Mouse (Mus musculus): ENCODE data around the gene Srcin1. TPM values are rescaled to one million over a fixed set of nuclear protein-coding genes. Genes with fewer than 3 reads are reported as not detected.
A peak's percentile ranks its signal among the peaks of the same experiment; 100 is the strongest.

Gene Srcin1
- polyA plus RNA-seq, 1 experiment from 2014 or later, result 1.0 TPM

DNA sequence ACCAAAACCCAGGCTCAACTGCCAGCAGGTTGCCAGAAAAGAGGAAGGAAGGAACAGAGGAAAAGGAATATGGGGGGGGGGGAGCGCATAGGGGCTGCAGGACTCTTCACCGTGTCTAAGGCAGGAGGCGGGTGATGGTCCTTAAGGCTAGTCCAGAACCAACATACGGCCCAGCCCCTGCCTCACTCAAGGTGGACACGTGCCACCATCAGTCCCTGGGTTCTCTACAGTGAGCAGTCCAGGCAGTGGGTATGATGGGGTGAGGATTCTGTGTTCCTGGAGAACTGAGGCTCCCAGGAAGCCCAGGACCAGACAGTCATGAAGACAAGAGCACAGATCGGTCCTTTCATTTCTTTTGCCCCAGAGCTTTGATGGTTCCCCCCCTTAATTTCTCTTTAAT, 45.9 kb downstream of the Srcin1 start:
- H3K36me3 ChIP-seq (ENCODE audit: insufficient read depth, low read length), result no peaks in the 10 kb centered on the region
- peaks cover 26% of the 10 kb centered on the region for H3K4me1 ChIP-seq (ENCODE audit: insufficient read depth, low read length)
- no peak overlapping the region for H3K9ac ChIP-seq (replicated peaks; ENCODE audit: low read length)
- peaks cover 35% of the 10 kb centered on the region for H3K27me3 ChIP-seq (ENCODE audit: insufficient read depth, low read length)
- no peak overlapping the region for H3K4me3 ChIP-seq (ENCODE audit: low read length)
- 86% methylated on average over 5 of the region's 6 CpGs for WGBS
- H3K9me3 ChIP-seq (ENCODE audit: low read length), result no peaks in the 10 kb centered on the region
- H3K4me2 ChIP-seq (replicated peaks; ENCODE audit: low read depth, low read length), result no peak overlapping the region
- H3K27ac ChIP-seq (ENCODE audit: low read length), result no peak overlapping the region
- no peak for ATAC-seq (ENCODE audit: low FRiP score, low TSS enrichment)

- no peak for ATAC-seq (ENCODE audit: low FRiP score, low TSS enrichment)
- peaks cover 30% of the 10 kb centered on the region for H3K4me1 ChIP-seq (ENCODE audit: insufficient read depth, low read length)
- no peak overlapping the region for H3K27ac ChIP-seq (ENCODE audit: low read length)
- no peaks in the 10 kb centered on the region for H3K9me3 ChIP-seq (ENCODE audit: low read length)
- no peak overlapping the region for H3K4me3 ChIP-seq (ENCODE audit: low read length)
- no peak overlapping the region for H3K9ac ChIP-seq (replicated peaks; ENCODE audit: low read length)
- H3K27me3 ChIP-seq (ENCODE audit: insufficient read depth, low read length), result peaks cover 18% of the 10 kb centered on the region
- no peaks in the 10 kb centered on the region for H3K36me3 ChIP-seq (ENCODE audit: insufficient read depth, low read length)
- 80% methylated on average over 18 of the region's 18 CpGs for WGBS
- no peak overlapping the region for H3K4me2 ChIP-seq (replicated peaks; ENCODE audit: low read depth, low read length)
These were observed 47.6 kb downstream of the Srcin1 start for GRCm38 (mm10) chr11:97528282-97528808.

DNA sequence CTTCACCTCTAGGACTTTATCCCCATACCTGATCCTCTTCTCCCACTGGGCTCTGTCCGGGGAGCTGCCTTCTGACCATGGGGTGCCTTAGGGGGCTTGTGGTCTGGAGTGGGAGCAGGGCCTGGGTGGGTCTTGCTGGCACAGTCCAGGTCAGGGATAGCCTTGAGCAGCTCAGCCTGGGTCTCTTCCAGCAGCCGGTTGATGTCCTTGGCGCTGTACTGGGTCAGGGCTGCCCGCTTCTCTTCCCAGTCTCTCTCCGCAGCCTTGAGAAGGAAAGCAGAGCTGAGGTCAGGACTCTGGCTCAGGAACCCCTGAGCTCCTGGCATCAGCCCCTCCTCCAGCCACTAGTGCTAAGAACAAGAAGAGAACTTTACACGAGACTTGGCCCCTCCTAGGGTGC, 50.7 kb downstream of the Srcin1 start:
- Histone ChIP-seq H3K36me3 (ENCODE audit: insufficient read depth, low read length) (no peaks in the 10 kb centered on the region), H3K4me3 (ENCODE audit: low read length) (no peak overlapping the region), H3K27ac (ENCODE audit: low read length) (no peak overlapping the region), H3K9me3 (ENCODE audit: low read length) (no peaks in the 10 kb centered on the region), H3K4me2 (replicated peaks; ENCODE audit: low read depth, low read length) (no peak overlapping the region), H3K4me1 (ENCODE audit: insufficient read depth, low read length) (peaks cover 24% of the 10 kb centered on the region), H3K27me3 (ENCODE audit: insufficient read depth, low read length) (no peaks in the 10 kb centered on the region), H3K9ac (replicated peaks; ENCODE audit: low read length) (no peak overlapping the region)
- ATAC-seq (ENCODE audit: low FRiP score, low TSS enrichment), result no peak
- WGBS, result 85% methylated on average over 6 of the region's 6 CpGs

DNA sequence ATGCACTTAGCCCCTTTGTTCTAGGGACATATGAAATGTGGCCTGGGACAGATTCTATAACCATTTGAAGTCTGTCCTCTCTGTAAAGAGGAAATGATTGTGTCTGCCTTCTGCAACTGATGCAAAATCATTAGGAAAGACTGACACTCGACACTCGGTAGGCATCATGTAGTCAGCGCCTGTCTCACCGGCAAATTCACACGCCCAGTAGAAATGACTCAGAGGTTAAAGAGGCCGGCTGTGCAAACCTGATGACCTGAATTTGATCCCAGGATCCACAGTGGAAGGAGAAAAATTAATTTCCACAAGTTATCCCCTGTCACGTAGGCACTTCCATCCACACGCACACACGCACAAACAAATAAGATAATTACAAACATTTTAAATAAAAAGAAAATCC, 51.7 kb downstream of the Srcin1 start:
- 24% methylated on average over 9 of the region's 9 CpGs for WGBS
- Histone ChIP-seq H3K36me3 (ENCODE audit: insufficient read depth, low read length) (no peaks in the 10 kb centered on the region), H3K4me2 (replicated peaks; ENCODE audit: low read depth, low read length) (no peak overlapping the region), H3K27me3 (ENCODE audit: insufficient read depth, low read length) (no peaks in the 10 kb centered on the region), H3K4me3 (ENCODE audit: low read length) (no peak overlapping the region), H3K4me1 (ENCODE audit: insufficient read depth, low read length) (peaks cover 24% of the 10 kb centered on the region), H3K9me3 (ENCODE audit: low read length) (no peaks in the 10 kb centered on the region), H3K27ac (ENCODE audit: low read length) (peak overlapping the region; percentile 41; the same call in 1 of the 2 replicates), H3K9ac (replicated peaks; ENCODE audit: low read length) (no peak overlapping the region)
- ATAC-seq (ENCODE audit: low FRiP score, low TSS enrichment), result no peak

DNA sequence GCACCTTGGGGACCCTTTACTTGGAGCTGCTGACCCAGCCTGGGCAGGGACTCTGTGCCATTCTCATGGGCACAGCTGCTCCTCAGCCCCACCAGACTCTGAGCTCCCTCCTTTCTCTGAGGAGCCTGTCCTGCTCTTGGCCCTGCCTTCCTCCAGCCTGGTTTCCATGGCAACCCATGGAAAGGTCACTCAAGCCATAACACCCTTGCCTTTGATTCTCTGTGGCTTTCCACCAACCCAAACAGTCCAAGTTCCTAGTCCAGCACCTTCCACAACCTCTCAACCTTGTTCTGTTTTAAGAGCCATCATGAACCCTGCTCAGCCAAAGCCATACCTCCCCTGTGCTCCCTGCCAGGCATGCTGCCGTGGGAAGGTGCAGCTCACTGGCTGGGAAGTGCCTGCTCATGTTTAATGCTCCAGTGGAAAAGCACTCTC, 52.1 kb downstream of the Srcin1 start:
- Histone ChIP-seq H3K27me3 (ENCODE audit: insufficient read depth, low read length) (no peaks in the 10 kb centered on the region), H3K9me3 (ENCODE audit: low read length) (no peaks in the 10 kb centered on the region), H3K36me3 (ENCODE audit: insufficient read depth, low read length) (no peaks in the 10 kb centered on the region), H3K4me3 (ENCODE audit: low read length) (no peak overlapping the region), H3K4me1 (ENCODE audit: insufficient read depth, low read length) (peaks cover 24% of the 10 kb centered on the region), H3K27ac (ENCODE audit: low read length) (peak overlapping the region; percentile 41; the same call in 1 of the 2 replicates), H3K4me2 (replicated peaks; ENCODE audit: low read depth, low read length) (no peak overlapping the region), H3K9ac (replicated peaks; ENCODE audit: low read length) (no peak overlapping the region)
- WGBS, result 4% methylated on average over 1 of the region's 1 CpGs
- ATAC-seq (ENCODE audit: low FRiP score, low TSS enrichment), result peak; percentile 64

DNA sequence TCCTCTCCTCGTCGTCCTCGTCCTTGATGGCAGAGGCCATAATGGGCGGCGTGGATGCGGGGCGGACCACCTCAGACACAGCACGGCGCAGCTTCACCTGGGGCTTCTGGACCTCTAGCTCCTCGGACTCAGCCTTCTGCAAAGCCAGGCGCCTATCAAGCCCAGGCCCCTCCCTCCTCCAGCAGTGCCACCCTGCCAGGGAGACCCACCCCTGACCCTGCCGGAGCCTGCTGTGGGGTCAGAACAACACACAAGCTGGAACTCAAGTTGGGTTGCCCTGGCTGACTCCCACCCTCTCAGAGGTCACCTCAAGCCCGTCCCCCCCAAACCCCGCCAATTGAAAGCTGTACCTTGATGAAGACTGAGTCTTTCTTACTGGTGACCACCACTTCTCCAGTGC, 52.9 kb downstream of the Srcin1 start:
- Histone ChIP-seq H3K36me3 (ENCODE audit: insufficient read depth, low read length) (no peaks in the 10 kb centered on the region), H3K9ac (replicated peaks; ENCODE audit: low read length) (no peak overlapping the region), H3K27ac (ENCODE audit: low read length) (no peak overlapping the region), H3K27me3 (ENCODE audit: insufficient read depth, low read length) (no peaks in the 10 kb centered on the region), H3K4me1 (ENCODE audit: insufficient read depth, low read length) (peaks cover 24% of the 10 kb centered on the region), H3K4me3 (ENCODE audit: low read length) (no peak overlapping the region), H3K9me3 (ENCODE audit: low read length) (no peaks in the 10 kb centered on the region), H3K4me2 (replicated peaks; ENCODE audit: low read depth, low read length) (no peak overlapping the region)
- WGBS, result 72% methylated on average over 14 of the region's 14 CpGs
- ATAC-seq (ENCODE audit: low FRiP score, low TSS enrichment), result no peak

DNA sequence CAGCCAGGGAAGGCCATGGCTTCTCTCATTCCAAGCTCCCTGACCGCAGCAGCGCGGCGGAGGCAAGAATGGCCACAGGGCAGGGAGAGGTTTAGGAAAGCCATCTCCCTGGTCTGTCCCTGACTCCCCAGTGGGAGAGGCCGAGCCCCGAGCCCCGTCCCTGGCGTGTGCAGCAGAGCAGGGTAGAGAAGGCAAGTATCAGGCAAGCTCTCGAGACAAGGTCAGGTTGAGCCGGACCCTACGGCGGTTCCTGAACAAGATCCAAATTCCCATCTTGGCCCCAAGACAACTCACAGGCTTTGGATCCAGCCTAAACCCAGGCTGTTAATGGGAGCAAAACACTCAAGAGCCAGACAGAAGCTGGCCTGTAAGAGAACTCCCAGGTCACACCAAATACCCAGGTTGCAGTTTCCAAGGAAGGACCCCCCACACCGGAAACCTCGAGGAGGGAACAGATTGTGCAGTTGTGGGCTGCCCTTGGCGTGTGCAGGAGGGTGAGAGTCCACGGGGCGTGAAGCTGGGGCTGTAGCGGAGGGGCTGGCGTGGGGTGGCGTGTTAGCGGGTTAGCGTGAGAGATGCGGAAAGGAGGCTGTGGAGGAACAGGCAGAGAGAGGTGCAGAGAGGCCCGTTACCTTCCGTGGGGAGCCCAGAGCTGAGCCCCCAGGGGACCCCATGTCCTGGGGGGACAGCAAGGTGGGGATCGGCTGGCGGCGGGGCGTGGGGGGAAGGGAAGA, 54.1 kb downstream of the Srcin1 start:
- H3K4me3 ChIP-seq (ENCODE audit: low read length), result no peak overlapping the region
- H3K9ac ChIP-seq (replicated peaks; ENCODE audit: low read length), result no peak overlapping the region; the same call in 1 of the 2 replicates
- ATAC-seq (ENCODE audit: low FRiP score, low TSS enrichment), result no peak
- H3K4me1 ChIP-seq (ENCODE audit: insufficient read depth, low read length), result peaks cover 24% of the 10 kb centered on the region
- no peak overlapping the region for H3K4me2 ChIP-seq (replicated peaks; ENCODE audit: low read depth, low read length)
- H3K27me3 ChIP-seq (ENCODE audit: insufficient read depth, low read length), result no peaks in the 10 kb centered on the region
- H3K36me3 ChIP-seq (ENCODE audit: insufficient read depth, low read length), result no peaks in the 10 kb centered on the region
- H3K27ac ChIP-seq (ENCODE audit: low read length), result no peak overlapping the region
- H3K9me3 ChIP-seq (ENCODE audit: low read length), result no peaks in the 10 kb centered on the region
- 73% methylated on average over 29 of the region's 29 CpGs for WGBS

DNA sequence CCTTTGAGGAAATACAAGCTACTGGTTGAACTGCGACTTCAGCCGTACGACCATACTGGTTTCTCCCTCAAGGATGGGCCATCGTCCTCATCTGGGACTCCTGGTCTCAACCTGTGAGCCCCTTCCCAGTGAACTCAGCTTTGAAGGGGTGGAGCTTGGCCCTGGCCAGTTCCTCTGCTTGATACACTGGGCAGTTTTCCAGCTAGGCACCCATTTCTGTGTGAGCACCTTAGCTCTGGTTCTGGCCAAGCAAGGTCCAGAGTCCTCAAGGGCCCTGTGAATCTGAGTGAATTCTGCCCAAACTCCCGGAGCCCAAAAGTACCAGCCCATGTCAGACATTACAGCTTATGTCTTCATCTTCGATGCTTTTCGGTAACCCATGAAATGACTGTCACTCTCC, 55.4 kb downstream of the Srcin1 start:
- 82% methylated on average over 7 of the region's 7 CpGs for WGBS
- ATAC-seq (ENCODE audit: low FRiP score, low TSS enrichment), result no peak

GRCm38 (mm10) chr11:97513066-97513465, 62.9 kb downstream of the Srcin1 start:
- Histone ChIP-seq H3K27me3 (ENCODE audit: insufficient read depth, low read length) (no peaks in the 10 kb centered on the region), H3K4me1 (ENCODE audit: insufficient read depth, low read length) (peaks cover 18% of the 10 kb centered on the region), H3K9ac (replicated peaks; ENCODE audit: low read length) (no peak overlapping the region), H3K36me3 (ENCODE audit: insufficient read depth, low read length) (no peaks in the 10 kb centered on the region), H3K4me2 (replicated peaks; ENCODE audit: low read depth, low read length) (no peak overlapping the region), H3K27ac (ENCODE audit: low read length) (no peak overlapping the region), H3K9me3 (ENCODE audit: low read length) (no peaks in the 10 kb centered on the region), H3K4me3 (ENCODE audit: low read length) (no peak overlapping the region)
- ATAC-seq (ENCODE audit: low FRiP score, low TSS enrichment), result no peak
- 83% methylated on average over 3 of the region's 3 CpGs for WGBS

More for the DNA sequence above, 55.4 kb downstream of the Srcin1 start:
- Histone ChIP-seq H3K4me3 (ENCODE audit: low read length) (no peak overlapping the region), H3K4me2 (replicated peaks; ENCODE audit: low read depth, low read length) (no peak overlapping the region), H3K27me3 (ENCODE audit: insufficient read depth, low read length) (no peaks in the 10 kb centered on the region), H3K9me3 (ENCODE audit: low read length) (no peaks in the 10 kb centered on the region), H3K9ac (replicated peaks; ENCODE audit: low read length) (no peak overlapping the region), H3K36me3 (ENCODE audit: insufficient read depth, low read length) (no peaks in the 10 kb centered on the region), H3K4me1 (ENCODE audit: insufficient read depth, low read length) (peaks cover 24% of the 10 kb centered on the region), H3K27ac (ENCODE audit: low read length) (no peak overlapping the region)

- H3K9ac ChIP-seq (replicated peaks; ENCODE audit: low read length), result no peak overlapping the region
- H3K27ac ChIP-seq (ENCODE audit: low read length), result peak overlapping the region; percentile 82; the same call in 1 of the 2 replicates
- WGBS, result 62% methylated on average over 6 of the region's 6 CpGs
- no peak overlapping the region for H3K4me3 ChIP-seq (ENCODE audit: low read length)
- no peaks in the 10 kb centered on the region for H3K9me3 ChIP-seq (ENCODE audit: low read length)
- peak overlapping the region; percentile 31 for H3K4me2 ChIP-seq (replicated peaks; ENCODE audit: low read depth, low read length)
- peaks cover 18% of the 10 kb centered on the region for H3K4me1 ChIP-seq (ENCODE audit: insufficient read depth, low read length)
- no peak for ATAC-seq (ENCODE audit: low FRiP score, low TSS enrichment)
- H3K36me3 ChIP-seq (ENCODE audit: insufficient read depth, low read length), result no peaks in the 10 kb centered on the region
- no peaks in the 10 kb centered on the region for H3K27me3 ChIP-seq (ENCODE audit: insufficient read depth, low read length)
These were observed 63.5 kb downstream of the Srcin1 start for GRCm38 (mm10) chr11:97512511-97512910.
